Mouse (Mus musculus): ENCODE results near the gene Mrps35. TPM values are rescaled to one million over a fixed set of nuclear protein-coding genes. Genes with fewer than 3 reads are reported as not detected.

The Mrps35 gene
- polyA plus RNA-seq, 1 experiment from 2014 or later: 78.5 TPM

GRCm38 (mm10) chr6:147091136-147092120 lies 48.9 kb downstream of the Mrps35 start, which contains the start of gene Klhl42:
Klhl42 (plus strand) TSS chr6:147091379.
- Histone ChIP-seq H3K4me3 (replicated peaks; ENCODE audit: low read length) (peak within 1 kb of the TSS; percentile 76), H3K4me2 (ENCODE audit: low read length) (peak within 1 kb of the TSS; percentile 86), H3K27ac (ENCODE audit: low read length) (peak within 1 kb of the TSS; percentile 86), H3K4me1 (replicated peaks; ENCODE audit: control insufficient read depth, insufficient read depth, low read length) (peaks cover 38% of the 10 kb centered on the region), H3K27me3 (replicated peaks; ENCODE audit: control insufficient read depth, insufficient read depth, low read length) (no peaks in the 10 kb centered on the region), H3K9ac (replicated peaks; ENCODE audit: low read depth, low read length) (peak within 1 kb of the TSS; percentile 98), H3K36me3 (ENCODE audit: control insufficient read depth, insufficient read depth) (peaks cover 2% of the 10 kb centered on the region; the same call in 1 of the 2 replicates), H3K9me3 (ENCODE audit: control insufficient read depth, low read length) (no peaks in the 10 kb centered on the region)
- under 1% methylated on average over 98 of the region's 99 CpGs for WGBS
- peak; percentile 91 for ATAC-seq

GRCm38 (mm10) chr6:147092136-147092535 lies 49.6 kb downstream of the Mrps35 start:
- Histone ChIP-seq H3K9me3 (ENCODE audit: control insufficient read depth, low read length) (no peaks in the 10 kb centered on the region), H3K36me3 (ENCODE audit: control insufficient read depth, insufficient read depth) (peaks cover 2% of the 10 kb centered on the region; the same call in 1 of the 2 replicates), H3K4me1 (replicated peaks; ENCODE audit: control insufficient read depth, insufficient read depth, low read length) (peaks cover 32% of the 10 kb centered on the region), H3K27ac (ENCODE audit: low read length) (no peak overlapping the region; the same call in none of the 2 replicates), H3K4me2 (ENCODE audit: low read length) (peak overlapping the region; percentile 86), H3K4me3 (replicated peaks; ENCODE audit: low read length) (peak overlapping the region; percentile 76), H3K27me3 (replicated peaks; ENCODE audit: control insufficient read depth, insufficient read depth, low read length) (no peaks in the 10 kb centered on the region), H3K9ac (replicated peaks; ENCODE audit: low read depth, low read length) (peak overlapping the region; percentile 98)
- ATAC-seq: no peak; the same call in 1 of the 2 replicates
- 1% methylated on average over 15 of the region's 15 CpGs for WGBS

DNA sequence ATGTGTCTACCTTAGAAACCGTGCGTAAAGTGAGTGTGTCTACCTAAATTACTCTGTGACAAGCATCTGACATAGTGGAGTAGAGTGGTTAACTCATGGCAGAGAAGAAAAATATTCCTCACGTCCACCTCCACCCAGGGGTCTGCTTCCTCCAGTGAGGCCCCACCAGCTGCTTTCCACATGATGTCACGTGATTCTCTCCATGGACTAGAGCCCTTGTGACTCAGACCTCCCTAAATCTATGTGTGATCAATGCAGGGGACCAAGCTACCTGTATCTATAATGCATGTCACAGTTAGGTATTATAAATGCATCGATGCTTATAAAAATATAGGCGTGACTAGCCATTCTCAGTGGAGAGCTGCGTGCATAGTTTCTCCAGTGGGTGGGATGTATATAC lies 52.2 kb downstream of the Mrps35 start:
- Histone ChIP-seq H3K36me3 (ENCODE audit: control insufficient read depth, insufficient read depth) (peaks cover 2% of the 10 kb centered on the region; the same call in 1 of the 2 replicates), H3K27ac (ENCODE audit: low read length) (no peak overlapping the region), H3K4me2 (ENCODE audit: low read length) (no peak overlapping the region), H3K9ac (replicated peaks; ENCODE audit: low read depth, low read length) (no peak overlapping the region), H3K4me3 (replicated peaks; ENCODE audit: low read length) (no peak overlapping the region), H3K4me1 (replicated peaks; ENCODE audit: control insufficient read depth, insufficient read depth, low read length) (peaks cover 32% of the 10 kb centered on the region), H3K9me3 (ENCODE audit: control insufficient read depth, low read length) (no peaks in the 10 kb centered on the region), H3K27me3 (replicated peaks; ENCODE audit: control insufficient read depth, insufficient read depth, low read length) (no peaks in the 10 kb centered on the region)
- WGBS: 85% methylated on average over 7 of the region's 7 CpGs
- no peak for ATAC-seq

GRCm38 (mm10) chr6:147096109-147096508 lies 53.5 kb downstream of the Mrps35 start:
- Histone ChIP-seq H3K4me3 (replicated peaks; ENCODE audit: low read length) (no peak overlapping the region), H3K4me2 (ENCODE audit: low read length) (no peak overlapping the region), H3K9ac (replicated peaks; ENCODE audit: low read depth, low read length) (no peak overlapping the region), H3K4me1 (replicated peaks; ENCODE audit: control insufficient read depth, insufficient read depth, low read length) (peaks cover 21% of the 10 kb centered on the region), H3K36me3 (ENCODE audit: control insufficient read depth, insufficient read depth) (peaks cover 2% of the 10 kb centered on the region; the same call in 1 of the 2 replicates), H3K9me3 (ENCODE audit: control insufficient read depth, low read length) (no peaks in the 10 kb centered on the region), H3K27me3 (replicated peaks; ENCODE audit: control insufficient read depth, insufficient read depth, low read length) (no peaks in the 10 kb centered on the region), H3K27ac (ENCODE audit: low read length) (no peak overlapping the region)
- WGBS: 94% methylated on average over 4 of the region's 4 CpGs
- no peak for ATAC-seq

GRCm38 (mm10) chr6:147096934-147097333 lies 54.4 kb downstream of the Mrps35 start:
- H3K36me3 ChIP-seq (ENCODE audit: control insufficient read depth, insufficient read depth): peaks cover 2% of the 10 kb centered on the region; the same call in 1 of the 2 replicates
- peaks cover 21% of the 10 kb centered on the region for H3K4me1 ChIP-seq (replicated peaks; ENCODE audit: control insufficient read depth, insufficient read depth, low read length)
- no peak overlapping the region for H3K4me3 ChIP-seq (replicated peaks; ENCODE audit: low read length)
- no peak overlapping the region for H3K27ac ChIP-seq (ENCODE audit: low read length)
- H3K4me2 ChIP-seq (ENCODE audit: low read length): no peak overlapping the region
- no peaks in the 10 kb centered on the region for H3K27me3 ChIP-seq (replicated peaks; ENCODE audit: control insufficient read depth, insufficient read depth, low read length)
- ATAC-seq: no peak
- no peak overlapping the region for H3K9ac ChIP-seq (replicated peaks; ENCODE audit: low read depth, low read length)
- 82% methylated on average over 3 of the region's 3 CpGs for WGBS
- no peaks in the 10 kb centered on the region for H3K9me3 ChIP-seq (ENCODE audit: control insufficient read depth, low read length)

GRCm38 (mm10) chr6:147097346-147097929 lies 54.9 kb downstream of the Mrps35 start:
- Histone ChIP-seq H3K9ac (replicated peaks; ENCODE audit: low read depth, low read length) (no peak overlapping the region), H3K4me1 (replicated peaks; ENCODE audit: control insufficient read depth, insufficient read depth, low read length) (peaks cover 19% of the 10 kb centered on the region), H3K9me3 (ENCODE audit: control insufficient read depth, low read length) (no peaks in the 10 kb centered on the region), H3K4me2 (ENCODE audit: low read length) (no peak overlapping the region), H3K4me3 (replicated peaks; ENCODE audit: low read length) (no peak overlapping the region), H3K27me3 (replicated peaks; ENCODE audit: control insufficient read depth, insufficient read depth, low read length) (no peaks in the 10 kb centered on the region), H3K27ac (ENCODE audit: low read length) (no peak overlapping the region), H3K36me3 (ENCODE audit: control insufficient read depth, insufficient read depth) (peaks cover 2% of the 10 kb centered on the region; the same call in 1 of the 2 replicates)
- WGBS: 58% methylated on average over 8 of the region's 8 CpGs
- no peak for ATAC-seq

- Histone ChIP-seq H3K4me1 (replicated peaks; ENCODE audit: control insufficient read depth, insufficient read depth, low read length) (peaks cover 2% of the 10 kb centered on the region), H3K4me2 (ENCODE audit: low read length) (no peak overlapping the region), H3K9ac (replicated peaks; ENCODE audit: low read depth, low read length) (no peak overlapping the region), H3K27ac (ENCODE audit: low read length) (no peak overlapping the region), H3K27me3 (replicated peaks; ENCODE audit: control insufficient read depth, insufficient read depth, low read length) (no peaks in the 10 kb centered on the region), H3K4me3 (replicated peaks; ENCODE audit: low read length) (no peak overlapping the region), H3K9me3 (ENCODE audit: control insufficient read depth, low read length) (no peaks in the 10 kb centered on the region), H3K36me3 (ENCODE audit: control insufficient read depth, insufficient read depth) (peaks cover 2% of the 10 kb centered on the region; the same call in 1 of the 2 replicates)
- ATAC-seq: no peak
- 86% methylated on average over 19 of the region's 19 CpGs for WGBS
These were observed 57.1 kb downstream of the Mrps35 start for GRCm38 (mm10) chr6:147099458-147100277.

- H3K4me1 ChIP-seq (replicated peaks; ENCODE audit: control insufficient read depth, insufficient read depth, low read length): no peaks in the 10 kb centered on the region
- H3K27ac ChIP-seq (ENCODE audit: low read length): no peak overlapping the region
- no peak for ATAC-seq
- H3K4me3 ChIP-seq (replicated peaks; ENCODE audit: low read length): no peak overlapping the region
- no peaks in the 10 kb centered on the region for H3K36me3 ChIP-seq (ENCODE audit: control insufficient read depth, insufficient read depth)
- H3K4me2 ChIP-seq (ENCODE audit: low read length): no peak overlapping the region
- WGBS: 74% methylated on average over 3 of the region's 3 CpGs
- H3K27me3 ChIP-seq (replicated peaks; ENCODE audit: control insufficient read depth, insufficient read depth, low read length): no peaks in the 10 kb centered on the region
- no peaks in the 10 kb centered on the region for H3K9me3 ChIP-seq (ENCODE audit: control insufficient read depth, low read length)
- H3K9ac ChIP-seq (replicated peaks; ENCODE audit: low read depth, low read length): no peak overlapping the region
These were observed 59.7 kb downstream of the Mrps35 start for GRCm38 (mm10) chr6:147102293-147102692.
